Mouse (Mus musculus) embryonic fibroblast, embryonic 13.5 days (primary cell): ENCODE measurements around the gene Vmn2r89.

Experiments used
- CTCF ChIP-seq: IDR thresholded peaks from 2 replicates; pipeline ENCODE4 v1.5.1; 2011; ENCODE audit warnings: mild to moderate bottlenecking, control low read depth, low read length, moderate library complexity, borderline replicate concordance; ENCODE audit not compliant: insufficient read depth
- POLR2A ChIP-seq: IDR thresholded peaks from 2 replicates; pipeline ENCODE4 v1.6.1; 2011; ENCODE audit warnings: low read depth, mild to moderate bottlenecking, control low read depth, low read length, moderate library complexity

GRCm38 (mm10) chr14:51496955-51497354 is 45.3 kb downstream of the Vmn2r89 start:
- TF ChIP-seq POLR2A (no peak), CTCF (no peak)
